Mouse (Mus musculus) lung, adult 2 months (tissue): ENCODE results near the gene Rplp0.

Experiments
- CTCF ChIP-seq: fragments of 200-500 bp; IDR thresholded peaks from 2 replicates; pipeline ENCODE4 v1.5.1; 2011; ENCODE audit warnings: mild to moderate bottlenecking, low read length, control low read depth; ENCODE audit not compliant: insufficient read depth
- POLR2A ChIP-seq: fragments of 200-500 bp; IDR thresholded peaks from 2 replicates; pipeline ENCODE4 v1.6.1; 2011; ENCODE audit warnings: low read depth, mild to moderate bottlenecking, control low read depth, low read length, borderline replicate concordance; ENCODE audit errors: extremely low read depth

- TF ChIP-seq POLR2A (no peak), CTCF (no peak)
Observed at GRCm38 (mm10) chr5:115560336-115560905, 1.2 kb downstream of the Rplp0 start.
